Mouse (Mus musculus) C2C12 (cell line): ENCODE data around the gene Actl6a. TPM values are rescaled to one million over a fixed set of nuclear protein-coding genes. Genes with fewer than 3 reads are reported as not detected.

Experiments
- H3K27me3 ChIP-seq: one replicate; pipeline ENCODE4 v1.6.1; 2011; ENCODE audit not compliant: control insufficient read depth, insufficient read depth, insufficient read length
- H3K36me3 ChIP-seq: one replicate; pipeline ENCODE4 v1.6.1; 2011; ENCODE audit not compliant: control insufficient read depth, insufficient read depth
- H3K4me3 ChIP-seq: one replicate; pipeline ENCODE4 v1.5.1; 2011; ENCODE audit warnings: mild to moderate bottlenecking, control low read depth; ENCODE audit not compliant: poor library complexity, insufficient read depth, severe bottlenecking
- H3K79me2 ChIP-seq: one replicate; pipeline ENCODE4 v1.6.1; 2011; ENCODE audit not compliant: control insufficient read depth, insufficient read depth
- H3K79me3 ChIP-seq: one replicate; pipeline ENCODE4 v1.6.1; 2011; ENCODE audit warnings: low read depth, control low read depth
- H3ac ChIP-seq: one replicate; pipeline ENCODE3; 2011; ENCODE audit warnings: low read depth; ENCODE audit not compliant: control insufficient read depth, insufficient read length
- CEBPB ChIP-seq: IDR thresholded peaks from one replicate; pipeline ENCODE4 v1.6.1; 2011; ENCODE audit warnings: low read depth, mild to moderate bottlenecking, control low read depth, moderate library complexity
- CTCF ChIP-seq: IDR thresholded peaks from one replicate; pipeline ENCODE4 v1.5.1; 2011; ENCODE audit not compliant: control insufficient read depth, insufficient read depth, insufficient read length
- FOSL1 ChIP-seq: IDR thresholded peaks from one replicate; pipeline ENCODE4 v1.8.0; 2011; ENCODE audit warnings: mild to moderate bottlenecking, low read length; ENCODE audit not compliant: poor library complexity, insufficient read depth, severe bottlenecking
- MAX ChIP-seq: IDR thresholded peaks from one replicate; pipeline ENCODE4 v1.6.1; 2011; ENCODE audit warnings: mild to moderate bottlenecking, control low read depth
- MYOD1 ChIP-seq: IDR thresholded peaks from one replicate; pipeline ENCODE4 v1.6.1; 2011; ENCODE audit warnings: low read depth; ENCODE audit not compliant: control insufficient read depth, insufficient read length
- MYOG ChIP-seq: IDR thresholded peaks from one replicate; pipeline ENCODE4 v1.6.1; 2011; ENCODE audit not compliant: control insufficient read depth, insufficient read length; ENCODE audit errors: extremely low read depth
- USF1 ChIP-seq: IDR thresholded peaks from one replicate; pipeline ENCODE4 v1.6.1; 2011; ENCODE audit warnings: low read depth, mild to moderate bottlenecking, control low read depth, moderate library complexity
- polyA plus RNA-seq: library from polyadenylated mRNA; unstranded; fragments of >200 nt; fragmentation: generic; extraction: Trizol; gene quantifications from one replicate; pipeline ENCODE4 v1.2.1, GENCODE M21; 2012; ENCODE audit warnings: missing spikeins

Gene Actl6a
- polyA plus RNA-seq, 1 experiment, result 77.7 TPM

DNA sequence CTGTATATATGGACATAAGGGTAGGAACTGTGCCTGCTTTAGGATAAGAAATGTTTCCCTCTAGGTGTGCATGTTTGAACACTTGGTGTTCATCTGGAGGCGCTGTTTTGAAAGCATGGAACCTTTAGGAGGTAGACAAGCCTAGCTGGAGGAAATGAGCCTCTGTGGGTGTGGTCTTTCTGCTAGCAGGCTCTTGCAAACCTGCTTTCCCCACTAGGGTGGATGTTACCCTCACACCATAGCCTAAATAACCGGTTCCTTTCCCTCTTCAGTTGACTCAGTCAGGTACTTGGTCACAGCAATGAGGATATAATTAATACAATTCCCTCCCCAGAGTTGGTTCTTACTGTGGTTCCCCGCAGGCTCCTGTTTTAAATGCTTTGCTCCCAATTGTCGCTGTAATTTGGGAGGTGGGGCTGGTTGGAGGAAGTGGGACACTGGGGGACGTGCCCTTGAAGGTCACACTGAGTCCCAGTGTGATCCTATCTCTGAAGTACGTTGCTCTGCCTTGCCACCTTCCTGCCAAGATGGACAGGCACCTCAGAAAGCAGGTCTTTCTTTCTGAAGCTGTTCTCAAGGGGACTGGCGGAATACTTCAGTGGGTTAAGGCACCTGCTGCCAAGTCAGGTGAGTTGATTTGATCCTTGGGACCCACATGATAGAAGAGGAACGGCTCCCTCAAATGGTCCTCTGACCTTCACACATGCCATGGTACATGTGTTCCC, 45.1 kb upstream of the Actl6a start:
- Histone ChIP-seq H3K36me3 (no peaks in the 10 kb centered on the region), H3K27me3 (no peaks in the 10 kb centered on the region), H3K4me3 (no peak overlapping the region), H3ac (no peak overlapping the region), H3K79me3 (no peaks in the 10 kb centered on the region), H3K79me2 (no peaks in the 10 kb centered on the region)
- TF ChIP-seq USF1 (no peak), CTCF (no peak), CEBPB (no peak), MYOD1 (no peak), MYOG (no peak), FOSL1 (no peak), MAX (no peak)

DNA sequence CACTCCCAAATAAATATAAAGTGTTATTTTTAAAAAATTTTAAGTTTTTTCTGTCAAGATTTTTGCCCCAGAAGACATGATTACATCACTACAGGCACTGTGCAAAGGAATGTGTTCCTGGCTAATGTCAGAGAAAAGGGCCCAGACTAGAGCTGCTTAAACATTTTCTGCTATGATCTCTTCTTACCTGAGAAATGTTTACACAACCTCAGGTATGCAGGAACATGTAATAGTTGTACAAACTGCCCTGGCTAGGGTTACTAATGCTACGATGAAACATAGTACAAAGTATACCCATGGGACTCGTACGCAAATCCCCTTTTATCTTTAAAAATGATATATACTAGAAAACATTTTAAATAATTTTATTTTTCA, 44.6 kb upstream of the Actl6a start:
- TF ChIP-seq CTCF (no peak), MYOG (no peak), MAX (no peak), USF1 (no peak), CEBPB (no peak), FOSL1 (no peak), MYOD1 (no peak)
- H3K27me3 ChIP-seq, result no peaks in the 10 kb centered on the region
- no peak overlapping the region for H3ac ChIP-seq
- H3K4me3 ChIP-seq, result no peak overlapping the region
- no peaks in the 10 kb centered on the region for H3K79me3 ChIP-seq
- H3K79me2 ChIP-seq, result no peaks in the 10 kb centered on the region
- H3K36me3 ChIP-seq, result no peaks in the 10 kb centered on the region

DNA sequence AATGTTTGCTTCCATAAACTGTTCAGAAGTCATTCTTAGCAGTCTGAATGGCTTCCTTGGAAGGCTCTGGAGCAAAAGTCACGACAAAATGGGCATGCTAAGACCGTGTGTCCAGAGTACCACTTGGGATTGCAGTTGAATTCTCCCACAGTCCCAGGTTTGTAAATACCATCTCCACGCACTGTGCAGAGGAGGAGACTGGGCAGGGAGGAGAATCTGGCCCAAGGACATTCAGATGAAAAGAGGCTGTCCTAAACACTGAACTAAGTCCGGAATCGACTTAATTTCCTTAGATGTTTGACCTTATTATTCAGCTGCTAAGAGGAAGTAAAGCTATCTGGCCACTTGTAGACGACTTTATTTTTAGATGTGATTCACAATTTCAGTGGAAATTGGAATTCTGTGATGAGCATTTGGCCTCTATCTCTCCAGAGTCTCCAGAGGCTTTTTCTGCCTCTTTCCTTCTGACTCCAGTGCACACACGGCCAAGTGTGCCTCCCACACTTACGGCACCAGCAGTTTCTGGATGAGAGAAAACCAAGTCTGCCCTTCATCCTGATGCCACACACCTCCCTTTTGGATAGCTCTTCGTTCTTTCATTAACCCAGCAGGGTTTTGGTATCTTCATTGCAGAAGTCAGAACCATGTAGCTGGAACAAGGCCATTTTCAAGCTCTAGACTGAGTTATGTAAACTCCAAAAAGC, 37.7 kb upstream of the Actl6a start:
- H3K79me2 ChIP-seq, result no peaks in the 10 kb centered on the region
- no peak overlapping the region for H3K4me3 ChIP-seq
- no peaks in the 10 kb centered on the region for H3K79me3 ChIP-seq
- no peaks in the 10 kb centered on the region for H3K27me3 ChIP-seq
- TF ChIP-seq CTCF (no peak), MAX (no peak), USF1 (no peak), FOSL1 (no peak), MYOG (no peak), MYOD1 (no peak), CEBPB (no peak)
- H3K36me3 ChIP-seq, result no peaks in the 10 kb centered on the region
- no peak overlapping the region for H3ac ChIP-seq

DNA sequence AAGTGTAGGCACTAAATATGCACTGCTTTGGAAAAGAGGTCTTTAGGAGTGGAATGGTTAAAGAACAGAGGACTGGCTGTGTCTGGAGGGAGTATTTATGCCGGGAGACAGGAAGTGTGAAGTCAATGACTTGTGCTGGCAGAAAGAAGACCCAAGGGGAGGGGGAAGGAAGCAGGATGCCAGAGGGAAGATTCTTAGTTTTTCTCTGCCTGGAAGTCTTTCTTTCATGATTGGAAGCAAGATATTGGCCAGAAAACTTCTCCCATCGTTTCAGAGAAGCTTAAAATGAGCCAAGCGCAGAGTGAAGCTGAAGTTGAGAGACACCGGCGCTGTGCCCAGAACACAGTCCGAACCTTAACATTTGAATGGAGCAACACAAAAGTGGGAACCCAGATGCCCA, 36.9 kb upstream of the Actl6a start:
- no peaks in the 10 kb centered on the region for H3K79me3 ChIP-seq
- no peak for TF ChIP-seq USF1
- TF ChIP-seq MAX, result no peak
- TF ChIP-seq CTCF, result no peak
- TF ChIP-seq MYOD1, result no peak
- TF ChIP-seq FOSL1, result no peak
- TF ChIP-seq CEBPB, result no peak
- TF ChIP-seq MYOG, result no peak
- no peak overlapping the region for H3ac ChIP-seq
- no peaks in the 10 kb centered on the region for H3K79me2 ChIP-seq
- no peak overlapping the region for H3K4me3 ChIP-seq
- no peaks in the 10 kb centered on the region for H3K36me3 ChIP-seq
- H3K27me3 ChIP-seq, result no peaks in the 10 kb centered on the region

DNA sequence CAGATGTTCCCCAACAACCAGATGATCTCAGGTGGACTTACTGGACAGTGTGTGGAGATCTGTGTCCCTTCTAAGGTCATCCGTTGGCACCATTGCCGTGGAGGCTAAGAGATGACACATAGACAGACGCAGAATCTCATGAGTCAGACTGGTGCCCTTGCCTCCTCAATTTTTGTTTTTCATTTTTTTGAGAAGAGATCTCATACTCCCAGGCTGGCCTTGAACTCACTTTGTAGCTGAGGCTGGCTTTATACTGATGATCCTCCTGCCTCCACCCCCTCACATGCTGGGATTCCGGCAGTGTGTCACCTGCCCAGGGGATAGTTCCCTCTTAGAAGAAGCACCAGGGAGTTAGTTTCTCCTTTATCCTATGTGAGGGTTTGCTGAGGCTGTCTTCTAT, 35.9 kb upstream of the Actl6a start:
- Histone ChIP-seq H3K27me3 (no peaks in the 10 kb centered on the region), H3K4me3 (no peak overlapping the region), H3ac (no peak overlapping the region), H3K36me3 (no peaks in the 10 kb centered on the region), H3K79me3 (no peaks in the 10 kb centered on the region), H3K79me2 (no peaks in the 10 kb centered on the region)
- no peak for TF ChIP-seq CTCF
- no peak for TF ChIP-seq MYOG
- no peak for TF ChIP-seq MYOD1
- no peak for TF ChIP-seq FOSL1
- no peak for TF ChIP-seq CEBPB
- no peak for TF ChIP-seq USF1
- no peak for TF ChIP-seq MAX
